Mouse (Mus musculus) thymus, adult 2 months (tissue): ENCODE measurements around the gene Fer.

ENCODE experiments used
- CTCF ChIP-seq: fragments of 200-500 bp; IDR thresholded peaks from 2 replicates; pipeline ENCODE4 v1.5.1; 2012; ENCODE audit warnings: mild to moderate bottlenecking, control low read depth, low read length, moderate library complexity, borderline replicate concordance; ENCODE audit not compliant: control insufficient read depth, poor library complexity, insufficient read depth; ENCODE audit errors: extremely low read depth
- POLR2A ChIP-seq: fragments of 200-500 bp; IDR thresholded peaks from 2 replicates; pipeline ENCODE4 v1.6.1; 2012; ENCODE audit warnings: mild to moderate bottlenecking, low read length, control low read depth, moderate library complexity; ENCODE audit not compliant: control insufficient read depth, poor library complexity, insufficient read depth; ENCODE audit errors: extremely low read depth

GRCm38 (mm10) chr17:64126904-64127303 is 264.0 kb downstream of the Fer start:
- TF ChIP-seq CTCF: no peak
- no peak for TF ChIP-seq POLR2A
